Mouse (Mus musculus): ENCODE data around the gene Zfp619.
"Not testable (repeated sequence)": the region's sequence is repeated elsewhere in the genome, so short reads cannot be mapped to it uniquely, and the experiment has no call there.

The Zfp619 gene

GRCm38 (mm10) chr7:39589044-39589443 is 71.5 kb downstream of the Zfp619 start:
- not testable (repeated sequence) for DNase-seq (ENCODE audit: low read depth, low spot score)

All from telencephalon, adult 2 months (tissue).